Mouse (Mus musculus) spleen, postnatal 4 days (tissue): ENCODE measurements around the gene Sec24c.

Source experiments
- DNase-seq, 2 experiments: peaks; one replicate each; pipeline ENCODE4 v3.0.0; 2022; ENCODE audit warnings: low spot score in 2 of 2

Gene Sec24c

DNA sequence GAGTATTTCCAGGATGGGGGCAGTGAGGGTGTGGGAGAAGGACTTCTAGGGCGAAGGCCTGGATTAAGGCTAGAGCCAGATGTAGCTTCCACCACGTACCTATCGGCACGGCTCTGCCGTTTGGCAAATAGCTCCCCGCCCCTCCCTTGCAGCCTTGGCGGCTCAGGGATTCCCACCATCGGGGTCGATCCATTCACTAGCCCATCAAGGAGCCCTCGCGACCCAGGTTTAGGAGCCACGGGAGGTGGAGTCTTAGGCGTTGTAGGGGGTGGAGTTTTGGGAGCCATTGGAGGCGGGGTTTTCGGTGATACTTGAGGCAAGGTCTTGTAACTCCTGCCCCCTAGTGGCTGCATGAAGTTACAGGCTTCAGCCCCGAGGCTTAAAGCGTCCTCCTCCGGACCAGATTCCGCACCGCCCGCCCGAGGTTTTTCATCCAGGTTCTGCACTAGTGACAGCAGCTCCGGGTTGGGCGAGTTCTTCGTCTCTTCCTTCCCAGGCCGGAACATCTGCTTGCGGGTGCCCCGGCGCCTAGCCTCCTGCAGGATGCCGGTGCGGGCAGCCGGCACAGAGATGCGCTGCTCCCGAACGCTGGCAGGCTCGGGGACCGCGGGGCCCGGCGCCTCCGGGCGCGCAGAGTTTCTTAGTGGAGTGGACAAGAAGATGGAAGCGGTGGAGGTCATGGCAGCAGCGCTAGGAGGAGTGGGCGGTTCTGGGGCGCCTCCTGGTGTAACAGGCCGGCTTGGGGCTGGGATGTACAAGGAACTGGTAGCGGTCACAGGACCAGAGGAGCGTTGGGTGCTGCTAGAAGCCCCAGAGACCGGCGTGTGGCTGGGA is 13.1 kb upstream of the Sec24c start:
- DNase-seq = peak; percentile 91 to 95

DNA sequence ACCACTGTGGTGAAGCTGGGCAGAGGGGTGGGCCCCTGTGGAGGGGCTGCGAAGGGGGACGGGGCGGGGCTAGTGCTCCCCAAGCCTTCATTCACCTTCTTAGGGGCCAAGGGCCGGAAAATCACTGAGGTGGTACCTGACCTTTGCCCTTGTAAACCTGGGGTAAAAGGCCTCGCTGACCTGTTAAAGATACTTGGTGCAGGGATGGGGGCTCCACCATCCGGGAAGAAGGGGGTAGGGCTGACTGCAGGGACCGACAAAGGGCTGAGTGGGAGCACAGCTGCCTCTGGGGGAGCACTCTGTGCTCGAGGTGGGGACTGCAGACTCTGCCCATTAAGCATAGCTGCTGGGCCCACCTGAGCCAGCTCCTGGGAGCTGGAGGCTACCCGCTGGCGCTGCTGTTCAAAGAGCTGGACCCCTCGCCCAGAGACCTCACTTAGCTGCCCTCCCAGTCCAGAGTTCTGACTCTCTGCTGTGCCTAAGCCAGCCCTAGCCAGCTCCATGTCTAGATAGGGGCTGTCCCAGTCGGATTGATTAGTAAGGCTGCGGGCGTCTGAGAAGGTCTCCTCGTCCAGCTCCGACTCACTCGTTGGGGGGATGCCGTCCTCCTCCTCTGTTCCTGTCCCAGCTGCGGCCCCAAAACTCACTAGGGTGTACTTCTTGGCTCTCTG is 12.3 kb upstream of the Sec24c start:
- DNase-seq = peak in 1 of 2 experiments; percentile 65

DNA sequence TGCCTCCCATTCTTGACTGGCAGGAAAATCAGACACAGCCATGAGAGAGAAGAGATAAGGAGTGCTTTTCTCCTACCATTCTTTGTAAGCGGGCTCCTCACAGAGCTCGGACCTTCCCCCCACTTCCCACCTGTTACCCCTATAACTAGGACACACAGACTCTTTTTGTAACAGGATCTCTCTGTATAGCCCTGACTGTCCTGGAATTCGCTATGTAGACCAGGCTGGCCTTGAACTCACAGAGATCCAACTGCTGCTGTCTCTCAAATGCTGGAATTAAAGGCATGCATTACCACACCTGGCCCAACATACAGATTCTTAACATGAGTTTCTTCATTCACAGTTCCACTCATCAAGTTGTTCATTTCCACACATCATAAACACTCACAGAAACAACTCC is 11.4 kb upstream of the Sec24c start:
- no peak for DNase-seq

DNA sequence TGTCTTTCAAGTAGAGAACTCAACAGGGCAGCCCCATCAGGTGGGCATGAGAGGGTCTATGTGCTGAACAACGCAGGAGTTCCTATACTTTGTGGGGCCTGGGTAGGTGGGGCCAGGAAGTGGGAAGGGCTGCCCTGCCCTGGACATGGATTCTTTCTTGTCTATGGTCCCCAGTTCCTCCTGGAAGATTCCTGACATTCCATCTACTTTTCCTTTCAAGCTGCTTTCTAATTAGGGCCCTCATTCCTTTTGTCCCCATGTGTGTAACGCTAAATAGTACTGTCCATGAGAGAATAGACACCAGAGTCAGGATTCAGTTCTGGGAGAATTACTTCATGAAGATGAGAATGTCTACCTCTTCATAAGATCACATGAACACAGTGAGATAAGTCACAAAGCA is 10.5 kb upstream of the Sec24c start:
- no peak for DNase-seq

DNA sequence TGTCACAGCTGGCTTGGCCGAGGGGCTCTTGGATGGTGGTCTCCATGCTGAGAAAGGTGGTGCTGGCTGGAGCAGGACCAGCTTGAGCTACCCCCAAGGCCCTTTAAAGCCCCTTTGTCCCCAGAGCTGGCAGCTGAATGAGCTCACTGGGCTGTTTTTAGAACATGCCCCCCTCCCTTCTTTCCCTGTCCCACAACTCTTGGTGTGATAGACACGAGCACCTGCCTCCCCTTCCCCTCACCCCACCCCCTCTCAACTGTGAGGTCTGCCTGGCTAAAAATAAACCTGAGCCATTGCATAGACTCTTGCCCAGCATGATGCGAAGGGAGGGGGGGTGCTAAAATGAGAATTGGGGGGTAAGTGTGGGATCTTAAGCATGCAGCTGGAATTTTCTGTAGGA is 9.7 kb upstream of the Sec24c start:
- no peak for DNase-seq

DNA sequence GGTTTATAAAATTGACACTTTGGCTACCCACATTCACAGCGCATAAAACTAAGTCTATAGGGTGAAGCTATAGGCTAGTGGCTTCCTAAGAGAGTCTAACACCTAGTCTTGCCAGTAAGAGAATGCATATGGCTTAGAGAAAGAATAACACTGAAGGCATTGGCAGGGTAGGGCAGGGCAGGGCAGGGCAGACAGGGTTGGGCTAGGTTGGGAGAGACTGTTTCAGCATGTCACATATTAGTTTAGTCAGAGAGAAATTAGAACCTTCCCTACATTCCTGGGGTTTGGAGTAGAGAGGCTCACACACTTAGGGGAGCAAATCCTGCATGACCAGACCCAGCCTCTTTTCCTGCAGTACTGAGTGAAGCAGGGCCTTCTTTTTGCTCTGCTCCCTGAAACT is 6.6 kb upstream of the Sec24c start:
- no peak for DNase-seq

DNA sequence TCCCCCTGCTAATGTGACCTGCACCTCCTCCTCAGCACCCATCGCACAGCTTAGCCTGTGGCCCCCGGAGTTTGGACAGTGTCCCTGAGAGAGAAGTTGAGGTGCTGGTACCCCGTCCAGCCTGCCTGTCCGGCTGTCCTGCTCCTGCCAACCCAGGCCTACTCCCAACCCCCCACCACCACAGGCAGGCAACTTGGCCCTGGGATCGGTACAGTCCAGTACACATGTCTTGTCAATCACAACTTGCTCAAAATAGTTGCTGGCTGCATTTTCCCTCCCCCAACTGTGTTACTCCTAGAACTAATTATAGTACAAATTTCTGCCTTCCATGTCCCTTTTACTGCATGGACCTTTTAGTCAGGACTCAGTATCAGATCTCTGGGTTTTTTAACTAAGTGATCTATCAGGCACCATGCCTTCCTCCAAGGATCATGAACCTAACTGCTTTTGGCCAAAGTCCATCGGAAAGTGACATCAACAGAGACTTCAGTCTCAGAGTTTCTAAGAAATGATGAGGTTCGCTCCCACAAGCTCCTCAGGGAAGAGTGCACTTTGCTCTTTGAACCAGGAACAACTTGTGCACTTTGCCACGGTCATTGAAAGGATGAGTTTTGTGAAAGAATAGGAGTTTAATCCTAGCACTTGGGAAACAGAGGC is 5.8 kb upstream of the Sec24c start, which contains the start of gene Synpo2l:
Gene Synpo2l, minus strand, starts transcription at position 201 of the 657 bp plus-strand sequence.
- no peak for DNase-seq

DNA sequence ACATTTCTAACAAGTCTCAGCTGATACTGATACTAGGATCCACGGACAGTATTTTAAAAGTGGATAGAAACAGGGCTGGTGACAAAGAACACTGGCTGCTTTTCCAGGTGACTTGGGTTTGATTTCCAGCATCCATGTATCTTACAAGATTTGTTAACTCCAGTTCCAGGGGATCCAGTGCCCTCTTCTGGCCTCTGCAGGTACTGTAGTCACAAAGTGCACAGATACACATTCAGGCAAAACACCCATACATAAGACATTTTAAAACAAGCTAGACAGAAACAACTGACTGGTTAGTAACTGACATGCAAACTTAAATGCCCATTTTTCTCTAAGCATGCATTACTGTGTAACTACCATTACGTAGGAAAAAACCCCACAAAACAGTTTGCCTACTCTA is 1.1 kb upstream of the Sec24c start:
- DNase-seq = peak; percentile 50 to 72

DNA sequence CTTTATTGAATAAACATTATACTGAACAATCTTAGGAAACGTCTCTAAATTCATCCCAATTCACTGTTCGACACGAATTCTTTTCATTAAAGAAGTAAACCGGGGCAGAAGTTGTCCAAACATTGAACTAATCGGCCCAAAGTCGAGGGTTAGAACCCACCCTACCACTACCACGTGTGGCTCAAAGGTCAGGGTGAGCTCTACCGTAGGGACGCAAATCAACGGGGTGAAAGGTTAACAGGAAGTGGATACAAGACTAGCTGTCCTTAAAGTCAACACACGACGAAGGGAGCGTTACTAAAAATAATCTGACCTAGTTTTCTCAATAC is 409 bp upstream of the Sec24c start:
- peak in 1 of 2 experiments; percentile 19 for DNase-seq

DNA sequence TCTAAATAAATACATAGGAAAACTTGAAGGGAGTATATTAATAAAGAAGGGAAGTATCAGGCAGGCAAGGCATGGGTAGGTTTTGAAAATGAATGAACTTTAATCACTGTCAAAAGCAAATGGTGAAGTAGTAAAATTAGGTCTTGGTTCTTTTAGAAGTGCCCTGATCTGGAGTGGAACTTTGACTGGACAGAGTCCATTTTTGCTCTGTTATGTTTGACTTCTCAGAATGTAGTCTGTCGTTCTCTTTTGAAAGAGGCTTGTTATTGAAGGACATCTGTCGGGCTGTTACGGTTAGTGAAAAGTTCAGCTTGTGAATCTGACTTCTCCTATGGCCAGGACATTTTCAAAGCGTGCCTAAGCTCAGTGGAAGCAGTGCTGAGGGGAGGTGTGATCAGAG is 3.8 kb downstream of the Sec24c start:
- no peak for DNase-seq

DNA sequence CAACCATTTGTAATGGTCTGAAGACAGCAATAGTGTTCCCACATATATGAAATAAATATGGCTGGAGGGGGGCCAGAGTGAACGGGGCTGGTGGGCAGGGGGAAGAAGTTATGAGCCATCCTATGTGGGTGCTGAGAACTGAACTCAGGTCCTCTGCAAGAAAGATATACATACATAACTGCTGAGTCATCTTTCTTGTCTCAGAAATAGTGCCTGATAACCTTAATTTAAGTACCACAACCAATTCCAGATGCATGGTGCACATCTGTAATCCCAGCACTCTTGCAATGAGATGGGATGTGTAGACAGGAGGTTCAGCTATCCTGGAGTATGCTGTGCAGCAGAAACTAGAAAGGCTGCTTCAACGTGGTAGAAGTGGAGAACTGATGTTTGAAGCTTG is 7.6 kb downstream of the Sec24c start:
- DNase-seq = no peak

DNA sequence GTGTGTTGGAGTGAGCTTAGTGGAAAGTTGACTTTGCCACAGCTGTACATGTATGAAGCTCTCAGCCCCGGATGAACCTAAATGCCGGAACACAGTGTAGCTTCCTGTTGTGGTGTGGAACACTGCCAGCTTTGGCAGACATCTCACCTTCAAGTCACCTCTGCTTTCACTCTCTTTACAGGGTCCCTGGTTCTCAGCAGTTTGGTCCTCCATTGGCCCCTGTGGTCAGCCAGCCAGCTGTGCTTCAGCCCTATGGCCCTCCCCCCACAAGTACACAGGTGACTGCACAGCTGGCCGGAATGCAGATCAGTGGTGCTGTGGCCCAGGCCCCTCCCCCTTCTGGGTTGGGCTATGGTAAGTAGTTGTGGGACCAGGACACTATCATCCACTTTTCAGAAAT is 8.4 kb downstream of the Sec24c start:
- DNase-seq = no peak

DNA sequence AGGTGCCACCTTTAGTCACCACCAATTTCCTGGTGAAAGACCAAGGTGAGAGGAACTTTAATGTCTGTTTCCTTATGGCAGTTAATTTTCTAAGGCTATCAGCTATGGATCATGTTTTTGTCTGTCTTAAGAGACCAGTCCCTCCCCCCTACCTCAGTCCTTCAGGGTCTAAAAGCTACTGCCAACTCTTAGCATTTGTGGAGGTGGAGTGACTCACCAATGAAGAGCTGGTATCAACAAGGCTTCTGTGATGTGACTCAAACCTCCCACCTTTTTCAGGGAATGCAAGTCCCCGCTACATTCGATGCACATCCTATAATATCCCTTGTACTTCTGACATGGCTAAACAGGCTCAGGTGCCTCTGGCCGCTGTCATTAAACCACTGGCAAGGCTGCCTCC is 12.5 kb downstream of the Sec24c start:
- no peak for DNase-seq

DNA sequence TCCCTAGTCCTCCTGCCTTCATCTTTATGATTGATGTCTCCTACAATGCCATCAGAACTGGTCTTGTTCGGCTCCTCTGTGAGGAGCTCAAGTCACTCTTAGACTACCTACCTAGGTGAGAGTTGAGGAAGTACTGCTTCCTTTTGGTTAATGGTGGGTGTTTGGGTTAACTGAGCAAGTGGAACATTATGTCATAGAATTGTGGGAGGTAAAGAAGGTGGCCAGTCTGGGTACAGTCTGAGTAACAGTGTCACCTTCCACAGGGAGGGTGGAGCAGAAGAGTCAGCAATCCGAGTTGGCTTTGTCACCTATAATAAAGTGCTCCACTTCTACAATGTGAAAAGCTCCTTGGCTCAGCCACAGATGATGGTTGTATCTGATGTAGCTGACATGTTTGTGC is 14.9 kb downstream of the Sec24c start:
- no peak for DNase-seq

DNA sequence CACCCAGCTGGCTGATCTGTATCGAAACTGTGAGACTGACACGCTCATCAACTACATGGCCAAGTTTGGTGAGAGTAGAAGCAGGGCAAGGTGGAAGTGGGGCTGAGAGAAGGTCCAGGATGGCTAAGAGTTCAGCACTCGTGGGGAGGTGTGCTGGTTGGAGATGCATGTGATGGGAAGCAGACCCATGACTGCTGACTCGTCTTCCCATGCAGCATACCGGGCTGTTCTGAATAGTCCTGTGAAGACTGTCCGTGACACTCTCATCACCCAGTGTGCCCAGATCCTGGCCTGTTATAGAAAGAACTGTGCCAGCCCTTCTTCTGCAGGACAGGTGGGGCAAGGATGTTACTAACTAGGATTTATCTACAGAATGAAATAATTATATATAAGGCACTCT is 17.7 kb downstream of the Sec24c start:
- no peak for DNase-seq

DNA sequence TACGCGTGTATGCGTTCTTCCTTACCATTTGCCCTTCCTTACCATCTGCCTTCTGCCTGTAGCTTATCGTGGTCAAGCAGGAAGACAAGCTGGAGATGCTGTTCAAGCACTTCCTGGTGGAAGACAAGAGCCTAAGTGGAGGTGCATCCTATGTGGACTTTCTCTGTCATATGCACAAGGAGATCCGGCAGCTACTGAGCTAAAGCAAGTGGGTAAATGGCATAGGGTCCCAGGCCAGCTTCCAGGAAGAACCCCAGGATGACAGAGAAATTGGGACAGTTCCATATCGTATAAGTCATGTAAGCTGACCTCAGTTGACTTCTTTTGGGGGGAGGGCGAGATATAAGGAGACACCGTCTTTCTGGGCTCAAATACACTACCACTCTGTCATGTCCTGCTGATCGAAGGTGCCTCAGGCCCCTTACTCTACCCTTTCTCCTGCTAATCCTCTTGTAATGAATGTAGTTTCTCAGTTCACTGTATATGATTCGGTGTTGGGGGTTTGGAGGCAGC is 19.5 kb downstream of the Sec24c start:
- no peak for DNase-seq

DNA sequence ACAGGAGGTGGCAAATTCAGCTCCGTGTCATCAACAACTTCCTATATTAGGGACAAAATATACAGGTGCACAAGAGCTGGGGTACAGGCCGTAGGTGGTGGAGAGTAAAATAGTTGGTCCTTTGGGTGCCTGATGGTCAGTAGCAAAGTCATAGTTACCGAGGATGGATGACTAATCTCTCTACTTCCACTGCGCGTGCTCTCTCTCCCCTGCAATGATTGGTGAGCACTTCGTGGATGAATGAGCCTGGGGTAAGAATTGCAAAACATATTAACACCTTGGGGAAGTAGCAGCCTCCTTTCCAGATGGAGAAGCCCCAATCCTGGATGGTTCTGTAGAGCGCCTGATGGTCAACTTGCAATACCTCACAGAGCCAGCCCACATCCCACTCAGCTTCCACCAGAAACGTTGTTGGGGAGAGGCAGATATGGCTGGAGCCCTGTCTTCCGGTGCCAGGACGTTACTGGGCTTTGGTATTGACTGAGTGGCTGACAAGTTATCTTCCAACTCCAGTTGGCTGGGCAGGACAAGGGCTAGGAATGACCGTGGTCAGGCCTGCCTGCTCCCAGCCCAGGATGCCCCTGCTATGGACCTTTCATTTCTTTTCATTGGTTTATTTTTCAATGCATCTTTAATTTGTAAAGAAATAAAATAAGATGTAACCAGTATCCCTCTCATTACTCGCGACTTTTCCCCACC is 20.2 kb downstream of the Sec24c start:
- no peak for DNase-seq

DNA sequence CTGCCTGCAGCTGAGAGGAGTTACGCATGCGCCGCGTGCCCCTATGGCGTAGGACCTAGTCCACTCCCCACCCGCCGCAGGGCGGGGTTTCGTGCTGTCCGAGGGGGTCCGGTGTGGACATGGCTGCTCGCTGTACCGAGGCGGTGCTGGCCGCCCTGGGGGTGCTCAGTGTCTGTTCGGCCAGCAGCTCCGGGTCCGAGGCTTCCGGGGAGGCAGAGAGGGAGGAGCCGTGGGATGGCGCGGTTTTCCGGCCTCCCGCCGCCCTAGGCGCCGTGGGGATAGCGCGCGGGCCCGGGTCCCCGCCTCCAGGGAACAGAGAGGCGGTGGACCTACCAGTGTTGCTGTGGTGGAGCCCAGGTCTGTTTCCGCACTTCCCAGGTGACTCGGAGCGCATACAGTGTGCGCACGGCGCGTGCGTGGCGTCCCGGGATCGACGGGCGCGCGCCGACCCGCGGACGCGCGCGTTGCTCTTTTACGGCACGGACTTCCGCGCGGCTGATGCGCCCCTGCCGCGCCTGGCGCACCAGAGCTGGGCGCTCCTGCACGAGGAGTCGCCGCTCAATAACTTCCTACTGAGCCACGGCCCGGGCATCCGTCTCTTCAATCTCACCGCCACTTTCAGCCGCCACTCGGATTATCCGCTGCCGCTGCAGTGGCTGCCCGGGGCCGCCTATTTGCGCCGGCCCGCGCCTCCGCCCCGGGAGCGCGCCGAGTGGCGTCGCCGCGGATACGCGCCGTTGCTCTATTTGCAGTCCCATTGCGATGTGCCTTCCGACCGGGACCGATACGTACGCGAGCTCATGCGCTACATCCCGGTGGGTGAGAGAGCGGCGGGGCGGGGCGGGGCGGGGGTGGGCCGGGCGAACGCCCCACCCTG is 21.0 kb downstream of the Sec24c start, which contains the start of gene Fut11:
Gene Fut11, plus strand, starts transcription at position 85 of the 877 bp plus-strand sequence.
- peak; percentile 83 to 91 for DNase-seq

DNA sequence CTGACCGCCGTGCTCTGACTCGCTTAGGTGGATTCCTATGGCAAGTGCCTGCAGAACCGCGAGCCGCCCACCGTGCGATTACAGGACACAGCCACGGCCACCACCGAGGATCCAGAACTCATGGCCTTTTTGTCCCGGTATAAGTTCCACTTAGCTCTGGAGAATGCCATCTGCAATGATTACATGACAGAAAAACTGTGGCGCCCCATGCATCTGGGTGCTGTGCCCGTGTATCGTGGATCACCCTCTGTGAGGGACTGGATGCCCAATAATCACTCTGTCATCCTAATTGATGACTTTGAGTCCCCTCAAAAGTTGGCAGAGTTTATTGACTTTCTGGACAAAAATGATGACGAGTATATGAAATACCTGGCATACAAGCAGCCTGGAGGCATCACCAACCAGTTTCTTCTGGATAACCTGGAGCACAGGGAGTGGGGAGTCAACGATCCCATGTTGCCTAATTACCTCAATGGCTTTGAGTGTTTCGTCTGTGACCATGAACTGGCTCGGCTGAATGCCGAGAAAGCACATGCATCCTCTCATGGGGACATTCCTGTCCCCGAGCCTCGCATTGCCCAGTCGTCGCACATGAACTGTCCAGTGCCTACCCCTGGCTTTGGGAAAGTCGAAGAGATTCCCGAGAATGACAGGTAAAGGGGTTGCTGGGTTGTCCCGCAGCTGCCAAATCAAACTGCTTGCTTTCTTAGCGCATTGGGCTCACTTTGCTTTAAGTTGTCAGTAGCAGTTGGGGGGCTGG is 21.8 kb downstream of the Sec24c start:
- no peak for DNase-seq

DNA sequence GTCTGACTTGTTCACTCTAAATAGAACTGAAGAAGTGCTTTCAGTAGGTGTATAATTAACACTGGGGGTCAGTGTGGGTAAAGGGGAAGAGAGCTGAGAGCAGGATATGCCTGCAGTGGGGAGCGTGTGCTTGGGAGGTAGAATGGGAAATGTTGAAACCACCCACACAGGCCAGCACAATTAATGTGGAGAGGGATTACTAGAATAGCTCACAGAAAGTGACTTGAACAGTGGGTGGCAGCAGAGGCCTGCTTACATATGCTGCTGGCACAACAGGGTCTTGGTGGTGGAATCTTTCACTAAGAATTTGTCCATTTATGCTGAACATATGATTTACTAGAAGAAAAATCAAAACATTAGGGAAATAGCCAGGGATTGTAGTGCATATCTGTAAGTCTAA is 22.9 kb downstream of the Sec24c start:
- DNase-seq = no peak
